In genomic region chr2:70992715-70993114, GRCm38 (mm10) we compare ENCODE assay signal across 13 mouse cellular contexts.
A peak's percentile ranks its signal among the peaks of the same experiment; 100 is the strongest.
DNase-seq lines count a peak whose midpoint lies in the region; ATAC-seq and TF ChIP-seq lines count a peak whose summit lies in the region.
"Had no signal": no experiment of that assay in that cellular context is flagged by ENCODE, and none has a peak within 500 bp of the region (broad histone marks: within the 10 kb centered on the region; RNA-seq: fewer than 3 reads in every experiment).

No protein-coding gene starts in this region.

- no peak for ATAC-seq in kidney, embryonic 14.5 days (ENCODE audit: low FRiP score, low TSS enrichment)
- no peak for ATAC-seq in heart, postnatal 0 days (ENCODE audit: insufficient read depth, low read depth)
- ATAC-seq in forebrain, embryonic 16.5 days, result no peak
- no peak for ATAC-seq in midbrain, embryonic 11.5 days (ENCODE audit: low FRiP score)
- ATAC-seq: Patski had no signal

- H3K4me1 ChIP-seq in kidney, embryonic 14.5 days (ENCODE audit: control insufficient read depth, insufficient read depth, low read length), result no peaks in the 10 kb centered on the region
- H3K4me1 ChIP-seq in heart, postnatal 0 days (ENCODE audit: control insufficient read depth, insufficient read depth), result peaks cover 19% of the 10 kb centered on the region
- peaks cover 7% of the 10 kb centered on the region for H3K4me1 ChIP-seq in forebrain, embryonic 16.5 days (replicated peaks; ENCODE audit: control insufficient read depth, insufficient read depth, low read length)
- peaks cover 9% of the 10 kb centered on the region; the same call in 1 of the 2 replicates for H3K4me1 ChIP-seq in midbrain, embryonic 11.5 days (ENCODE audit: control insufficient read depth, insufficient read depth, low read length)

- H3K9ac ChIP-seq in kidney, embryonic 14.5 days (ENCODE audit: low read depth, low read length), result no peak overlapping the region
- H3K9ac ChIP-seq in heart, postnatal 0 days (replicated peaks; ENCODE audit: low read depth, low read length), result no peak overlapping the region
- no peak overlapping the region for H3K9ac ChIP-seq in forebrain, embryonic 16.5 days (replicated peaks; ENCODE audit: low read depth, low read length)
- H3K9ac ChIP-seq in midbrain, embryonic 11.5 days (ENCODE audit: low read length), result no peak overlapping the region
- H3K9ac ChIP-seq: hindbrain, embryonic 12.5 days had no signal

- H3K9me3 ChIP-seq in kidney, embryonic 14.5 days (ENCODE audit: control insufficient read depth, low read length), result no peaks in the 10 kb centered on the region
- no peaks in the 10 kb centered on the region for H3K9me3 ChIP-seq in heart, postnatal 0 days (replicated peaks; ENCODE audit: control insufficient read depth, low read length)
- no peaks in the 10 kb centered on the region for H3K9me3 ChIP-seq in forebrain, embryonic 16.5 days (ENCODE audit: control insufficient read depth, low read length)
- H3K9me3 ChIP-seq in midbrain, embryonic 11.5 days (ENCODE audit: control insufficient read depth, low read length), result no peaks in the 10 kb centered on the region
- H3K9me3 ChIP-seq: hindbrain, embryonic 12.5 days had no signal

- no peak overlapping the region for H3K4me2 ChIP-seq in kidney, embryonic 14.5 days (replicated peaks; ENCODE audit: low read depth, low read length)
- no peak overlapping the region for H3K4me2 ChIP-seq in heart, postnatal 0 days (ENCODE audit: low read depth, low read length)
- no peak overlapping the region for H3K4me2 ChIP-seq in forebrain, embryonic 16.5 days (ENCODE audit: low read length)
- H3K4me2 ChIP-seq in midbrain, embryonic 11.5 days, result no peak overlapping the region
- H3K4me2 ChIP-seq: hindbrain, embryonic 12.5 days had no signal

- TF ChIP-seq CTCF in heart, postnatal 0 days (IDR thresholded peaks at IDR 0.05; ENCODE audit: low read depth), result no peak

- H3K4me3 ChIP-seq in kidney, embryonic 14.5 days (ENCODE audit: low read length), result no peak overlapping the region
- H3K4me3 ChIP-seq in heart, postnatal 0 days (ENCODE audit: low read depth, low read length), result no peak overlapping the region
- no peak overlapping the region for H3K4me3 ChIP-seq in forebrain, embryonic 16.5 days (replicated peaks; ENCODE audit: low read length)
- H3K4me3 ChIP-seq in midbrain, embryonic 11.5 days (ENCODE audit: low read depth, low read length), result no peak overlapping the region
- H3K4me3 ChIP-seq: hindbrain, embryonic 12.5 days had no signal

- 89% methylated on average over 2 of the region's 2 CpGs for WGBS in kidney, embryonic 14.5 days
- WGBS in heart, postnatal 0 days, result 87% methylated on average over 2 of the region's 2 CpGs
- WGBS in forebrain, embryonic 16.5 days, result 91% methylated on average over 2 of the region's 2 CpGs
- 75% methylated on average over 2 of the region's 2 CpGs for WGBS in midbrain, embryonic 11.5 days

- no peak for TF ChIP-seq EP300 in heart, postnatal 0 days (IDR thresholded peaks at IDR 0.05; ENCODE audit: low read depth)

- H3K27me3 ChIP-seq in kidney, embryonic 14.5 days (ENCODE audit: control insufficient read depth, insufficient read depth, low read length), result no peaks in the 10 kb centered on the region
- no peaks in the 10 kb centered on the region for H3K27me3 ChIP-seq in heart, postnatal 0 days (ENCODE audit: control insufficient read depth, insufficient read depth, low read length)
- no peaks in the 10 kb centered on the region for H3K27me3 ChIP-seq in forebrain, embryonic 16.5 days (replicated peaks; ENCODE audit: control insufficient read depth, insufficient read depth, low read length)
- H3K27me3 ChIP-seq in midbrain, embryonic 11.5 days (ENCODE audit: control insufficient read depth, insufficient read depth, low read length), result no peaks in the 10 kb centered on the region
- H3K27me3 ChIP-seq: CH12.LX; hindbrain, embryonic 12.5 days; Patski had no signal

- DNase-seq in kidney, postnatal 14 days, result peak; percentile 14
- DNase-seq in adrenal gland, postnatal 10 days, result peak; percentile 77
- DNase-seq in heart, postnatal 0 days (ENCODE audit: low spot score), result no peak
- DNase-seq in thymus, postnatal 10 days (ENCODE audit: low spot score in 2 of 2), result peak; percentile 22 to 43
- no peak for DNase-seq in midbrain, embryonic 11.5 days (ENCODE audit: low spot score, missing footprints)
- DNase-seq: cerebellum, adult 11-12 months; kidney, adult 11 months had no signal

- no peaks in the 10 kb centered on the region for H3K36me3 ChIP-seq in kidney, embryonic 14.5 days (ENCODE audit: control insufficient read depth, insufficient read depth, low read length)
- no peaks in the 10 kb centered on the region for H3K36me3 ChIP-seq in heart, postnatal 0 days (replicated peaks; ENCODE audit: control insufficient read depth, insufficient read depth, low read length)
- no peaks in the 10 kb centered on the region for H3K36me3 ChIP-seq in forebrain, embryonic 16.5 days (ENCODE audit: control insufficient read depth, insufficient read depth)
- H3K36me3 ChIP-seq in midbrain, embryonic 11.5 days (ENCODE audit: control insufficient read depth, insufficient read depth, low read length), result no peaks in the 10 kb centered on the region
- H3K36me3 ChIP-seq: hindbrain, embryonic 12.5 days had no signal

- H3K27ac ChIP-seq in kidney, embryonic 14.5 days (ENCODE audit: low read depth, low read length), result no peak overlapping the region
- H3K27ac ChIP-seq in heart, postnatal 0 days (ENCODE audit: low read depth), result peak overlapping the region; percentile 39
- no peak overlapping the region for H3K27ac ChIP-seq in forebrain, embryonic 16.5 days (ENCODE audit: low read length)
- H3K27ac ChIP-seq in midbrain, embryonic 11.5 days (ENCODE audit: low read depth, low read length), result no peak overlapping the region
- H3K27ac ChIP-seq: hindbrain, embryonic 12.5 days; macrophage had no signal

Comparison
In these comparisons a context has a peak if more than half of its experiments do, and no peak if none do; other contexts are left out.
1. DNase-seq: peak in kidney, postnatal 14 days (single experiment), adrenal gland, postnatal 10 days (single experiment) and thymus, postnatal 10 days (2 of 2); none in heart, postnatal 0 days (single experiment) and midbrain, embryonic 11.5 days (single experiment).